Mouse (Mus musculus) right cerebral cortex, adult 2 months (tissue): ENCODE results near the gene Polk.

ENCODE experiments used
- DNase-seq, 2 experiments: peaks; one replicate each; pipeline ENCODE4 v3.0.0; 2021 to 2022; ENCODE audit warnings: low spot score in 2 of 2

The Polk gene

GRCm38 (mm10) chr13:96465315-96465714, 77.1 kb downstream of the Polk start:
- no peak for DNase-seq

- DNase-seq: no peak
Observed at GRCm38 (mm10) chr13:96462644-96463043, 79.7 kb downstream of the Polk start.

DNA sequence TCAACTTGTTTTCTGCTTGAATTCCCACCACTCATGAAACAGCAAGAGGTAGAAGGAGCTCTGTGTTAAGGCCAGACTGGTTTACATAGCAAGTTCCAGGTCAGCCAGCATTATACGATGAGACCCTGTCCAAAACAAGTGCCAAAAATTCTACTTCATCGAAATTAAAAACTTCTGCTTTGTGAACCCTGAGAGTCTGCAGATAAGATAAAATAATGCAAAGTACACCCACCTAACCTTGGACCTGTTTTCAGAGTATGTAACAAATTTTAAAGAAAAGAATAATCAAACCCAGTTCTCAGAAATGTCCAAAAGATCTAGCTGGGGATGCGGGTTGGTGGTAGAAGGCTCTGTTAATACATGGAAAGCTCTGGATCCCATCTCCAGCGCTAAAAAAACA, 83.8 kb downstream of the Polk start:
- DNase-seq: no peak

DNA sequence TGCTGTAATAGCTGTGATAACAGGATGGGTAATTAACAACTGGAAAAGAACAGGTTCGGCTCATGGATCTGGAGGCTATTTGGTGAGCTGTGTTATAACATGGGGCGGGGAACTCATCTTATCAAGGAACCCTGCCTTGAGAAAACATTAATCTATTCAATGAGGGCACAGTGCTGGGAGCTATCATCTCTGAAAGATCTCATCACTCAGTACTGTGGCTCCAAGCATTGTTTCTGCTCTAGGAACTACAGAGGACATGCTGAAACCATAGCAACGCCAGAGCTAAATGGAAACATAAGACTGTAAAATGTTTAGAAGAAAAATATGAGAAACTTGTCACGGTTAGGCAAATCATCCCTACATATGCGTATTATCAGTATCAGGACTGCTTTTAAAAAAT, 84.4 kb downstream of the Polk start:
- no peak for DNase-seq

GRCm38 (mm10) chr13:96457566-96457965, 84.8 kb downstream of the Polk start:
- DNase-seq: no peak

DNA sequence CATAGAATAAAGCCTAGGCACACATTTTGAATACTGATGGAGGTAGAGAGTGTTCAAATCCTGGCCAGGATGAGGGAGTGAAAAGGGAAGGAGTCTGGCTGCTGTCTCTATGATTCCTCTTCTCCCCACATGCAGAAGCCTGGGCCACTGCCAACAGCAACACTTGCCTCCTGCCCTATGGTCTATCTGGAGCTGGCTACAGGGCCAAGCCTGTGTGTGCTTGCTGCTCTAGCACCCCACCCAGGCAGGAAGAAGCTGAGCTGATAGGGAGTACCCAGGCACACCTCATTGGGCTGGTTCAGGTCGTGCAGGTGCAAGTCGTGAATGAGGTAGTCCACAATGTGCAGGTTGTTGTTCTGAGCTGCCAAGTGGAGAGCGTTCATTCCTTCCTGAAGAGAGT, 88.1 kb downstream of the Polk start:
- no peak for DNase-seq

DNA sequence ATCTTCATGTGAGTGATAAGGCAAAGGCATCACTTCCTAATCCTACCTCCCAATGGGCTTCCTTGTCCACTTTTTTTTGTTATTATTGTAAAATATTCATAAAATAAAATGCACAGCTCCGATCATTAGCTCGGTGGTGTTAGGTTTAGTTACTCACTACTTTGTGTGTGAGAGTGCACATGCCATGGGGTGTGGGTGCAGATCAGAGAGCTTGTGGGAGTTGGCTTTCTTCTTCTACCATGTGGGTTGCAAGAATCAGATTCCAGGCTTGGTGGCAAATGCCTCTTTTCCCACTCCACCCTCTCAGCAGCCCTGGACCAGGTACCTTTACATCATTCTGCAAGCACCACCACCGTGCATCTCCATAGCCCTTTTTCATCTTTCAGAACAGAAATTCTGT, 89.8 kb downstream of the Polk start:
- no peak for DNase-seq

DNA sequence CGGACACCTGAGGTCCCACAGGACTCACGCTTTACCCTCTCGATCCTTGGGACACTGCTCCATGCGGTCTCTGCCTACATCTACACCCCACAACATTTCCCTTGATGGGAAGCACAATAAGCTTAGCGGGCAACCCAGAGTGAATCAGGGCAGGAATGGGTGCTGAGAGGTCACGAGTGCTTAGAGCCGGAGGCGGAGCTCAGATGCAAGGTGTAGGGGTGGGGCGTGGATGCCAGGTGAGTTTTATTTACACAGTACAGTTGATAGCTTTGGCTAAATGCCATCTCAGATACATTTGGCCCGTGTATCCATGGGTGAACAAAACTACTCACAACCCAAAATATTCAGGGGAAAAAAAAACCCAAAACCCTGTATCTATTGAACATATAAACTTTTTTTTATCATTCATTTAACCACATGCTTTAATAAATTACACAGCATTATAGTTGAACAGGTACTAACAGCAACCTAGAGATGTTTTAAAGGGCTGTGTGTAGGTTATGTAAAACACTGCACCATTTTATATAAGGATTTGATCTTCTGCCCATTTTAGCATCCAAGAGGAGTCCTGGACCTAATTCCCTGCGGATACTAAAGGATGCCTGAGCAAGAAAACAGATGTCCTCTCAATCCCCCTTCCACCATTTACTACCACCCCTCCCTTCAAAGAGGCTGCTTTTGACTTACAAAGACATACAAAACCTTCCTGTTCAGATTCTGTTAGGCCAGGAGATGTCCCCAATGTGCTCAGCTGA, 90.8 kb downstream of the Polk start:
- DNase-seq: no peak

- DNase-seq: no peak
Observed at GRCm38 (mm10) chr13:96450869-96451268, 91.5 kb downstream of the Polk start.

DNA sequence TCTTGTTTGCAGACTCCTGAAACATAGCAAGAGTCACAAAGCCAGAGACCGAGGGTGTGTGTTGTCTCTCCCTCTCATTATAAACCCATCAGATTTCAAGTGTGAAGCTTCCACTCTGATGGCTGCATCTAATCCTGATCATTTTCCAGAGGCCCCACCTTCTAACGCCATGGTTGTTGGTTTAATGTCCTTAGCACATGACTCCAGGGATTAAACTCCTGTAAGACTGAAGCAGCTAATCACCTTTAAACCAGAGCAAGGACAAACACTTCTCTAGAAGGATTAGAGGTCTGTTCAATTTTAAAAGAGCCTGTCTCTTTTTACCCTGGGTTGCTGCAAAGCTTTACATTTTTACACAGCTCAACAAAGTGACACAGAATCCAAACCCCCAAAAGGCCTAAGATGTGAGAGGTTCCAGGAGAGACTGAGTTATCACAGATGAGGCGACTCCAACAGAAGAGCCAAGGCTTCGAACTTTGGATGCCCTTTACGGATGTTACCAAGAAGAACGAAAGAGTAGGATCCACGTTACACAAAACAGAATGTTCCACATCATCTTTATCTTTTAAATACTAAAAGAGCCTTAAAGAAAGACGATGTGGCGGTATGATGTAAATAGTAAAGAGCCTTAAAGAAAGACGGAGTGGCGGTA, 92.0 kb downstream of the Polk start:
- DNase-seq: no peak

DNA sequence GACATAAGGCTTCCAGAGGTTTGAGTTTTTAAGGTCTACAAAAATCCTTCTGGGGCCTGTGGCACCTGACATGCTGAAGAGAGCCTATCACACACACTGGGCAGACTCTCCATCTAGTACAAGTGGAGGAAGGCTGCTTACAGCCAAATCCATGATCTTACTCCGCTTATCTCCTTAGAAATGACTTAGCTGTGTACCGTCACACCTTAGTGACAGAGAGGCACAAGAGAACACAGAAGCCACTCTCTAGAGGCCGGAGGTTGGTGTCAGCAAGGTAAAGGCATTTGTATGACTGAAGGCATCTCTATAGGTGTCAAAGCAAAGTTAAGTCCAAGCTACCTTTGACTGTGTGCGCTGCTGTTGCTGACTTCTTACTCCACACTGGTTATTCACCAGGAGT, 101.9 kb downstream of the Polk start:
- no peak for DNase-seq

DNA sequence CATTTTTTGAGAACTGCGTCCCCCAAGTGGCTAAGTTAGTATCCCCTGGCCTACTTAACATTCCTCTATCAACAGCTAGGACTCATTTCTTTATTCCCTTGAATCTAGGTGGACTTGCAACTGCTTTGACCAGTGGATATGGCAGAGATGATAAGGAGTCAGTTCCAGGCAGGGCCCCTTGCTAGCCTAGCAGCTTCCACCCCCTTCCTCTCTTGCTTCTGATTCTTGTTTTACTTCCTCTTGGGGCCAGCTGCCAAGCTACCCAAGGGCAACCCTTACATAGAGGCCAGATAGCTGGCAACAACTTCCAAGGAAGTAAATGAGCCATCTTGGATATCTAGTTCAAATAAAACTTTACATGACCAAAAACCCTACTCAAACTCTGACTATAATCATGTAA, 105.5 kb downstream of the Polk start:
- no peak for DNase-seq

- DNase-seq: no peak
Observed at GRCm38 (mm10) chr13:96435793-96436192, 106.6 kb downstream of the Polk start.

GRCm38 (mm10) chr13:96434899-96435331, 107.5 kb downstream of the Polk start:
- DNase-seq: no peak

DNA sequence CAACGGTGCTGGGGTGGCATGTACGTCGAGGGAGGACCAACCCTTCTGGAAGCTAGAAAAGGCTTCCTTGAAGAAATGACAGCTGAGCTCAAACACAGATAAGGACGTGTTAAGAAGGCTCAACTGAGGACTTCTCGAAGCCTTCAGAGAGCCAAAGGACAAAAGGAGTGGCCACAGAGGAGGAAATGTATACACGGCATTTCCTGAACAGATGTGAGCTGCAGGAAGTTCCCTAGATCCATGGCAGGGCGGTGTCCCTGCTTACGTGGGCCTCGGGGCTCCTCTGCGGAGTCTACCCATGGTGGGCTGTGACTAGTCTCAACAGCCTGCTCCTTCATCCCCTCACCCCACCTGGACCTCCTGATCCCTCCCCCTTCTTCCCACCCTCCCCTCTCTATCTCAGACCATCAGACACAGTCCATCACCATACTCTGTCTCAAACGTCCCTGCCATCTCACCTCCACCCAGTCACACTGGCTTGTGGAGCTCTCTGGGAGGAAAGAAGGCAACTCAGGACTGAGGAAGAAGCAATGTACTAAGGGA, 108.7 kb downstream of the Polk start:
- no peak for DNase-seq

DNA sequence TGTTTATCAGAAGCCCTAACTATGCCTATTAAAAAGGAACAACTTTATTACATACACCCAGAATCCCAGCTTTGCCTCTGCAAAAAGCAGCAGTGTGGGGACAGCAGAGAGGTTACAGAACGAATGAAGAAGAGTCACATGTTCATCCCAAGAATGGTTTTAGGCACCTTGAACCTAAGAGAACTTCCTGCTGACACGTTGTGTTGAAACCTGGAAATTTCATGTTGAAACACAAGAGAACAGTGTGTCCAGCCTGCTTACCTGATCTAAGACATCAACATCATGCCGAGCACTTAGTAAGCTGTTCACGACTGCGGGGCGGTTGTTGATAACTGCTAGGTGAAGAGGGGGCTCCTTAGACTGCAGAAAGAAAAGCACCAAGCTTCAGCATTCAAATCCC, 109.3 kb downstream of the Polk start:
- DNase-seq: no peak

GRCm38 (mm10) chr13:96432376-96432811, 110.0 kb downstream of the Polk start:
- DNase-seq: no peak

DNA sequence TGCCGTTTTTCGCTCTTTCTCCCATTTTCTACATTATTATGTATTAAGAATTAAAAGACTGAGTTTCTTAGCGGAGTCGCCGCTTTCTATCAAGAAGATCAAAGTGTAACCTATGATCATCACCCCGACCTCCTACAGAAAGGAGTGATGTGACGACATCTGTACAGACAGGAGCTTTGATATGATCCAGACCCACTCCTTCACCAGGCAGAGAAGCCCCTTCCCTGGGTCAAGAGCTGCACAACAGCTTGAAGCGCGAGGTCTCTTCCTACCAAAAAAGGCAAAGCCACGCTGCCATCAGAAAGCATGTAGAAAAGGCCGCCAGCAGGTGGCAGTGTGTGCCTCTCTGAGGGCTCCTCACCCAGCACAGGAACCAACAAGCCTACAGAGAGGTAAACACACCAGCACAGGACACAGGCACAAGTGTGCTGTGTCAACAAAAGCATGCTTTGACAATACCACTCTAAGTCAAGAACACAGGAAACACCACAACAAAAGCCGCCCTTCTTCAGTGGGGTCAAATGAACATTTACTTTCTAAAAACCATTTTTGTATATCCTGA, 110.7 kb downstream of the Polk start:
- DNase-seq: peak; percentile 92
